Mouse (Mus musculus) liver, embryonic 13.5 days (tissue): ENCODE data around the gene Glt6d1. TPM values are rescaled to one million over a fixed set of nuclear protein-coding genes. Genes with fewer than 3 reads are reported as not detected.

ENCODE experiments used
- ATAC-seq: fragments of 200-750 bp; cut with Nextera tagmentation; 2 replicates; pipeline ENCODE4 v1.8.0; 2017; ENCODE audit warnings: low read depth, mild to moderate bottlenecking, moderate number of reproducible peaks, moderate library complexity
- DNase-seq: peaks from one replicate; pipeline ENCODE4 v3.0.0; 2022
- H3K27ac ChIP-seq: fragments of 300-500 bp; sonication (generic); 2 replicates; pipeline ENCODE4 v1.5.1; 2015; ENCODE audit warnings: moderate library complexity, mild to moderate bottlenecking, inconsistent platforms
- H3K27me3 ChIP-seq: fragments of 300-500 bp; sonication (generic); 2 replicates; pipeline ENCODE4 v1.6.1; 2015; ENCODE audit warnings: mild to moderate bottlenecking, inconsistent platforms
- H3K36me3 ChIP-seq: fragments of 300-500 bp; sonication (generic); 2 replicates; pipeline ENCODE4 v1.6.1; 2015; ENCODE audit warnings: mild to moderate bottlenecking, inconsistent platforms
- H3K4me1 ChIP-seq: fragments of 300-500 bp; sonication (generic); replicated peaks from 2 replicates; pipeline ENCODE4 v1.6.1; 2015; ENCODE audit warnings: inconsistent platforms
- H3K4me2 ChIP-seq: fragments of 300-500 bp; sonication (generic); 2 replicates; pipeline ENCODE4 v1.6.1; 2015; ENCODE audit warnings: inconsistent platforms, mild to moderate bottlenecking, moderate library complexity
- H3K4me3 ChIP-seq: fragments of 300-500 bp; sonication (generic); replicated peaks from 2 replicates; pipeline ENCODE4 v1.5.1; 2015; ENCODE audit warnings: mild to moderate bottlenecking, inconsistent platforms
- H3K9ac ChIP-seq: fragments of 300-500 bp; sonication (generic); 2 replicates; pipeline ENCODE4 v1.6.1; 2015; ENCODE audit warnings: mild to moderate bottlenecking, inconsistent platforms
- H3K9me3 ChIP-seq: fragments of 300-500 bp; sonication (generic); replicated peaks from 2 replicates; pipeline ENCODE4 v1.6.1; 2016; ENCODE audit warnings: inconsistent platforms
- WGBS: fragments of 180-500 bp; shearing (Covaris S2); methylation state at CpG from one replicate; pipeline ENCODE4 v1.1.7; 2015; ENCODE audit not compliant: insufficient replicate concordance; 5-methylcytosine and 5-hydroxymethylcytosine counted together
- polyA plus RNA-seq: library from polyadenylated mRNA; unstranded; fragments of >200 nt; fragmentation: Nextera tagmentation; extraction: Ambion mirVana; gene quantifications from 2 replicates; pipeline ENCODE4 v1.2.1, GENCODE M21; 2015

The Glt6d1 gene
- polyA plus RNA-seq, 1 experiment from 2014 or later = not detected

- Histone ChIP-seq H3K27me3 (no peaks in the 10 kb centered on the region), H3K4me3 (no peak overlapping the region), H3K9me3 (no peaks in the 10 kb centered on the region; the same call in 1 of the 2 replicates), H3K36me3 (no peaks in the 10 kb centered on the region), H3K4me1 (no peaks in the 10 kb centered on the region), H3K9ac (no peak overlapping the region), H3K27ac (no peak overlapping the region), H3K4me2 (no peak overlapping the region)
- 51% methylated on average over 4 of the region's 4 CpGs for WGBS
- ATAC-seq (no peak), DNase-seq (no peak)
Observed at GRCm38 (mm10) chr2:25758064-25758625, 57.5 kb downstream of the Glt6d1 start.

- ATAC-seq (no peak), DNase-seq (no peak)
- H3K4me3 ChIP-seq = no peak overlapping the region
- no peaks in the 10 kb centered on the region for H3K27me3 ChIP-seq
- no peak overlapping the region for H3K27ac ChIP-seq
- H3K9me3 ChIP-seq = no peaks in the 10 kb centered on the region; the same call in 1 of the 2 replicates
- H3K36me3 ChIP-seq = no peaks in the 10 kb centered on the region
- H3K9ac ChIP-seq = no peak overlapping the region
- no peak overlapping the region for H3K4me2 ChIP-seq
- WGBS = 67% methylated on average over 1 of the region's 1 CpGs
- H3K4me1 ChIP-seq = no peaks in the 10 kb centered on the region
Observed at GRCm38 (mm10) chr2:25754201-25754600, 61.4 kb downstream of the Glt6d1 start.

Other genes with a start within 250 kb of the Glt6d1 start
- gene Mamdc4, start 241.0 kb downstream of the Glt6d1 start, polyA plus RNA-seq = 1.6 and 2.7 TPM in 2 replicates
- gene Phpt1, start 240.6 kb downstream of the Glt6d1 start, polyA plus RNA-seq = 50.2 and 50.3 TPM in 2 replicates
- gene Ajm1, start 234.1 kb downstream of the Glt6d1 start, polyA plus RNA-seq = 0.02 TPM in 1 of 2 replicates, not detected in the other
- 29.7 and 29.8 TPM in 2 replicates for gene Rabl6, start 207.3 kb downstream of the Glt6d1 start, polyA plus RNA-seq
- 0.09 and 0.14 TPM in 2 replicates for gene Ccdc183, start 198.2 kb downstream of the Glt6d1 start, polyA plus RNA-seq
- 7.8 and 8.3 TPM in 2 replicates for gene Tmem141, start 193.8 kb downstream of the Glt6d1 start, polyA plus RNA-seq
- 34.8 and 37.5 TPM in 2 replicates for gene Fcna, start 187.8 kb downstream of the Glt6d1 start, polyA plus RNA-seq
- not detected in 2 replicates for gene Lcn8, start 162.7 kb downstream of the Glt6d1 start, polyA plus RNA-seq
- gene Lcn5, start 157.9 kb downstream of the Glt6d1 start, polyA plus RNA-seq = not detected in 2 replicates
- not detected in 2 replicates for gene Lcn6, start 139.1 kb downstream of the Glt6d1 start, polyA plus RNA-seq
- gene Lcn10, start 133.1 kb downstream of the Glt6d1 start, polyA plus RNA-seq = not detected in 2 replicates
- not detected in 2 replicates for gene Obp2a, start 115.8 kb downstream of the Glt6d1 start, polyA plus RNA-seq
- 12.8 and 13.4 TPM in 2 replicates for gene Bmyc, start 109.1 kb downstream of the Glt6d1 start, polyA plus RNA-seq
- gene Obp2b, start 78.8 kb downstream of the Glt6d1 start, polyA plus RNA-seq = not detected in 2 replicates
- gene Lcn3, start 50.3 kb downstream of the Glt6d1 start, polyA plus RNA-seq = not detected in 2 replicates
- gene Lcn11, start 38.8 kb downstream of the Glt6d1 start, polyA plus RNA-seq = not detected in 2 replicates
- not detected in 2 replicates for gene Gm13539, start 33.6 kb downstream of the Glt6d1 start, polyA plus RNA-seq
- not detected in 2 replicates for gene Lcn9, start 7.3 kb upstream of the Glt6d1 start, polyA plus RNA-seq
- gene Sohlh1, start 31.4 kb upstream of the Glt6d1 start, polyA plus RNA-seq = not detected in 2 replicates
- gene Kcnt1, start 47.9 kb upstream of the Glt6d1 start, polyA plus RNA-seq = 0.09 TPM in 1 of 2 replicates, not detected in the other
- gene Camsap1, start 167.4 kb upstream of the Glt6d1 start, polyA plus RNA-seq = 4.1 and 5.4 TPM in 2 replicates
- gene Ubac1, start 205.9 kb upstream of the Glt6d1 start, polyA plus RNA-seq = 488 and 502 TPM in 2 replicates